8 mouse cellular contexts compared by ENCODE assay signal in genomic region chr1:62717552-62718236, GRCm38 (mm10). TPM values are rescaled to one million over a fixed set of nuclear protein-coding genes. Genes with fewer than 3 reads are reported as not detected.
DNase-seq lines count a peak whose midpoint lies in the region; ATAC-seq and TF ChIP-seq lines count a peak whose summit lies in the region.

No protein-coding gene starts in this region.

- H3K27ac ChIP-seq in layer of hippocampus, adult 2 months, result peak overlapping the region; percentile 89
- H3K27ac ChIP-seq in neural tube, embryonic 13.5 days (replicated peaks), result peak overlapping the region; percentile 78

- DNase-seq in layer of hippocampus, adult 11-12 months (ENCODE audit: low spot score), result peak; percentile 74
- DNase-seq in layer of hippocampus, adult 9-10 months (ENCODE audit: low spot score), result no peak
- peak; percentile 43 for DNase-seq in embryo, embryonic 11.5 days (ENCODE audit: low read depth, low spot score)
- peak; percentile 60 to 74 for DNase-seq in layer of hippocampus, adult 2 months (ENCODE audit: low spot score in 2 of 2)
- DNase-seq in heart, adult 8-10 months (ENCODE audit: low spot score), result no peak
- no peak for DNase-seq in cerebellum, adult 9-11 months

- H3K4me1 ChIP-seq in neural tube, embryonic 13.5 days (replicated peaks), result peaks cover 52% of the 10 kb centered on the region

- H3K4me2 ChIP-seq in neural tube, embryonic 13.5 days, result peak overlapping the region; percentile 48

- H3K9me3 ChIP-seq in neural tube, embryonic 13.5 days, result peaks cover 2% of the 10 kb centered on the region; the same call in 1 of the 2 replicates

- H3K4me3 ChIP-seq in layer of hippocampus, adult 2 months, result peak overlapping the region; percentile 41
- H3K4me3 ChIP-seq in neural tube, embryonic 13.5 days, result peak overlapping the region; percentile 12

- no peaks in the 10 kb centered on the region; the same call in 1 of the 2 replicates for H3K27me3 ChIP-seq in neural tube, embryonic 13.5 days

- 22% methylated on average over 13 of the region's 13 CpGs for WGBS in neural tube, embryonic 13.5 days

- ATAC-seq in neural tube, embryonic 13.5 days (ENCODE audit: low read depth), result peak; percentile 70
- ATAC-seq in monocyte, adult 5-6 weeks (replicated peaks; ENCODE audit: insufficient number of reproducible peaks, low FRiP score, low TSS enrichment, poor library complexity, severe bottlenecking), result no peak

- H3K36me3 ChIP-seq in neural tube, embryonic 13.5 days, result peaks cover 26% of the 10 kb centered on the region

- H3K9ac ChIP-seq in neural tube, embryonic 13.5 days, result peak overlapping the region; percentile 60

- peak; percentile 71 for TF ChIP-seq CTCF in layer of hippocampus, adult 2 months (conservative IDR thresholded peaks at IDR 0.05)

RNA-seq across cellular contexts. Expression of gene Nrp2, which starts 14.6 kb away (rescaled TPM):
- 10 to 100 TPM; 60.3 to 63.7 TPM for total RNA-seq in layer of hippocampus, adult 2 months (2021)
- polyA plus RNA-seq in neural tube, embryonic 13.5 days (2015; fragmentation: Nextera tagmentation; extraction: Ambion mirVana), result 32.7 and 37.0 TPM in 2 replicates
- 10 to 100 TPM; 13.2 to 30.0 (median 26.7) TPM for total RNA-seq in heart, adult 8-10 months (2022)
- total RNA-seq in monocyte, adult 5-6 weeks (2017), result 4.5 to 7.1 TPM (median 5.0 TPM) in 3 replicates

Comparison
In these comparisons a context has a peak if more than half of its experiments do, and no peak if none do; other contexts are left out.
1. DNase-seq: peak in layer of hippocampus, adult 11-12 months (single experiment), embryo, embryonic 11.5 days (single experiment) and layer of hippocampus, adult 2 months (2 of 2); none in layer of hippocampus, adult 9-10 months (single experiment), heart, adult 8-10 months (single experiment) and cerebellum, adult 9-11 months (single experiment).